Mouse (Mus musculus) left cerebral cortex, postnatal 10 days (tissue): ENCODE measurements around the gene Wbp2nl. TPM values are rescaled to one million over a fixed set of nuclear protein-coding genes. Genes with fewer than 3 reads are reported as not detected.

Experiments used
- DNase-seq, 2 experiments: peaks; one replicate each; pipeline ENCODE4 v3.0.0; 2021 to 2022; ENCODE audit warnings: low spot score in 2 of 2, mixed read lengths in 1 of 2; ENCODE audit errors: extremely low spot score in 1 of 2
- intact Hi-C: fragments of 180-260 bp; cut with DNase I; formaldehyde crosslinking; loops from one replicate; pipeline ENCODE4 v1.15.1; 2025
- total RNA-seq, 2 experiments: library from RNA; stranded (reverse); gene quantifications; 2 replicates each; pipeline ENCODE4 v1.2.3; 2021

The Wbp2nl gene
- total RNA-seq, 2 experiments from 2014 or later = not detected

DNA sequence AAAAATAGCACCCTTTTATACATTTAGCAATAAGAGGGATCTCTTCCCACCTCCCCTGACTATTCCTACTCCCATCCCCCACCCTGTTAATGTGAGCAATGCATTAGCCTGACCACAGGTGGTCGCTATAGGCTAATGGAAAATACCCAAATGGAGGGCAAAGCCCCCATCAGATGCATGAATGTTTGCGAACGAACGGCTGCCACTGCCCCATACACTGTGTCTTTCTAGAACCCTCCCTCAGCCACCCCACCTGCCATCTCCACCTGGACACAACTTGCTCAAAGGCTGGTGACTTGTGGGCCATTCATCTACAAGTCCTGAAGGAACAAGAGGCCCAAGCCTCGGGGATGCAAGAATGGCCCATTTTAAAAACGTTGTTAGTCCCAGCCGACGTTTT is 4.7 kb upstream of the Wbp2nl start:
- DNase-seq = peak in 1 of 2 experiments; percentile 36
- intact Hi-C loops = no loop called here

DNA sequence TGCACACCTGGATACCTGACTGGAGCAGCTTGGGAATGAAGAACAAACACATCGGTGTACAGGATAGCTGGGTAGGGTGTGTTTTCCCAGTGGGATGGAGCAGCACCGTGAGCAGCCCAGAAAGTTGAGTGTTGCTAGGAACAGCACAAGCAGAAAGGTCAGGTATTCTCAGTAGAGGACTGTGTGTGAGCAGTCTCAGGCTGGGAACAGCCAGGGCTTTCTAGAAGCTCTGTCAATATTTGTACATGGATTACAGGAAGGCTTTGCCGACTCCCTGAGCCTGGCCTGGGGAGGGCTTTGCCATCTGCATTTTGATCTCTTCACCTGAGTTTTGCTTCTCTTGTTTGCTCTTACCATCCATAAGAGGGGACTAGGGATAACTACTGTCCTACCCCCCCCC is 8.4 kb downstream of the Wbp2nl start:
- no peak for DNase-seq
- intact Hi-C loops = no loop called here

GRCm38 (mm10) chr15:82308416-82308815 is 9.7 kb downstream of the Wbp2nl start:
- DNase-seq = no peak
- intact Hi-C loops = no loop called here

GRCm38 (mm10) chr15:82317839-82318238 is 19.1 kb downstream of the Wbp2nl start:
- DNase-seq = no peak
- intact Hi-C loops = no loop called here

- no peak for DNase-seq
- intact Hi-C loops = no loop called here
Observed at GRCm38 (mm10) chr15:82319613-82320012, 20.9 kb downstream of the Wbp2nl start.

- DNase-seq = no peak
- intact Hi-C loops = no loop called here
Observed at GRCm38 (mm10) chr15:82322195-82322594, 23.4 kb downstream of the Wbp2nl start.

GRCm38 (mm10) chr15:82325382-82325781 is 26.6 kb downstream of the Wbp2nl start:
- no peak for DNase-seq
- intact Hi-C loops = no loop called here

DNA sequence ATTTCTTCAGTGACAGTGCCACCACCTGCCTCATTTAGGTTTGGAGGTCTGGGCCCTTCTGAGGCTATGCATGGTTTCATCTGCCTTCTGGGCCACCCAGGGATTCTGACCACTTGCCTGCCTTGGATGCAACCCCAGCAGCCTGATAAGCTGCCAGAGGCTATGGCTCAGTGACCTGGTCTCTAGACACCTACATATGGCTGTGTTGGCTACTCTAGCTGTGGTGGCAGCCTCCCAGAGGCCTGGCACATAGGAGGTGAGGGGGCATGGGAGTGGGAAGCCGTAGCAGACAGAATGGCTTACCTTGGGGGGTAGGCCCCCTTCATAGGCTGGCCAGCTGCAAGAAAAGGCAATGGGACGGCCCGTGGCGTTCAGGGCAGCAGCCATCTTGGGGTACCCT is 36.4 kb downstream of the Wbp2nl start:
- no peak for DNase-seq
- intact Hi-C loops = no loop called here

DNA sequence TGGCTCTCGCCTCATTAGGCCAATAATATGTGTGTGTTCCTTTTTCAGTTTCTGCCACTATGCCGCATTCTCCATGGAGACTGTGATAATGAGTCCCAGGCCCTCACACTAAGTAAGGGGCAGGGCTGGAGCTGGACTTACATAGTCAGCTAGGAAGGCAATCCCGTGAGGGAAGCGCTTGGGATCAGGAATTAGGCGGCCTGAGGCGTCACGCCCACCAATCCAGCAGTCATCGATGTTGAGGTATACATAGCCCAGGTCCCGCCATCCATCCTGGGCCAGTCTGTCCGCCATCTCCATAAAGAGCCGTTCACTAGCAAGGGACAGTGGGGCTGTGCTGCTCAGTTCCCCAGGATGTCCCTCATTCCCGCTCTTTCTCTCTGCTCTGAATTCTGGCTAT is 37.9 kb downstream of the Wbp2nl start:
- no peak for DNase-seq
- intact Hi-C loops = no loop called here

GRCm38 (mm10) chr15:82337875-82338274 is 39.1 kb downstream of the Wbp2nl start:
- no peak for DNase-seq
- intact Hi-C loops = no loop called here

DNA sequence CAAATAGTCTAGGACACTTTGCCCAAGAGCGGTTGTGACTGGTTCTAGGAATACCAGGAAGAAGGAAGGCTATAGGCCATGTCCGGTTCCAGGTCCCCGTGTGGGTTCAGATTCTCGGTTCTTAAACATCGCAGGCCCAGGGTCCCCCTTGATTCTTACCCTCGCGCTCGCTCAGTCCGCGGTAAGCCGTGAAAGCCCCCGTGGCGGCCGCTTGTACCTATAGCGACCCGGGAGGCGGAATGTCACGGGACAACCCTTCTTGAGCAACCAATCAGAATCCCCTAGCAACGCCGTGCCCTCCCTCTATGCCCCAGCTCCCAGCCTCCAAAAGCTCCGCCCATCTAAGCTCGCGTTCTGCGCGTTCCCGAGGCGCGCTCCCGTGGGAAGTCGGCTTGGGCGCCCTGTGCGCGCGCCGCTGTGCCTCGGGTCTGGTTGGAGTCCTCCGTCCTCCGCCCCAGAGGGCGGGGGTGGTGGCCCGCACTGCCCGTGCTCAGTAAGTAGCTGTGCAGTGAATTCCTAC is 39.9 kb downstream of the Wbp2nl start, which contains the start of the genes Naga, Pheta2 and Smdt1:
Naga (minus strand) TSS at position 333 of the 520 bp plus-strand sequence.
Pheta2 (plus strand) TSS at position 350 of the 520 bp plus-strand sequence.
Smdt1 (plus strand) TSS at position 367 of the 520 bp plus-strand sequence.
- peak; percentile 92 to 97 for DNase-seq
- intact Hi-C loops = no loop called here

- intact Hi-C loops = no loop called here
Observed at GRCm38 (mm10) chr15:82339150-82339549, 40.4 kb downstream of the Wbp2nl start.

DNA sequence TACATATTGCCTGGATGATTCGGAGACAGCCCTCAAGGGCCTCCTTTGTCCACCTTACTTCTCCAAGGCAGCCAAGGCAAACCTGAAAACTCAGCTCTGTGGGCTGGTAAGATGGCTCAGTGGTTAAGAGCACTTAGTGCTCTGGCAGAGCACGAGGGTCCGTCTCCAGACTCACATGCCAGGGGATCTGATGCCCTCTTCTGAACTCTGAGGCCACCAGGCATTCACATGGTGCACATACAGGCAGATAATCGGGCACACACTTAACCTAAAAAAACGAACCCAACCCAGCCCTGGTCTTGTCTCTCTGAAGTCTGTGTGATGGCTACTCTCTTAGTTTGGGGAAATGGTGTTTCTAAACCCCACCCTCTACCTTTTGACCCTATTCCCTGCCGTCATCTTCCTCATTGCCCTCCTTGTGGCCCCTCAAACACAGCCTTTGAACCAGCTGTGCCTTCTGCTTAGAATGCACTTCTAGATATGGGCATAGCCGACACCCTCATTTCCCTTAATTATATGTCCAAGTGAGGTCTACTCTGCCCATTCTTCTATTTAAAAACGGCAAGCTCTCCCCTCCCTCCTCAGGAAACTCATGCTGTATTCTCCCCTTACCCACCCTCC is 41.0 kb downstream of the Wbp2nl start:
- DNase-seq = no peak
- intact Hi-C loops = no loop called here

More at GRCm38 (mm10) chr15:82339150-82339549, 40.4 kb downstream of the Wbp2nl start:
- DNase-seq = no peak

DNA sequence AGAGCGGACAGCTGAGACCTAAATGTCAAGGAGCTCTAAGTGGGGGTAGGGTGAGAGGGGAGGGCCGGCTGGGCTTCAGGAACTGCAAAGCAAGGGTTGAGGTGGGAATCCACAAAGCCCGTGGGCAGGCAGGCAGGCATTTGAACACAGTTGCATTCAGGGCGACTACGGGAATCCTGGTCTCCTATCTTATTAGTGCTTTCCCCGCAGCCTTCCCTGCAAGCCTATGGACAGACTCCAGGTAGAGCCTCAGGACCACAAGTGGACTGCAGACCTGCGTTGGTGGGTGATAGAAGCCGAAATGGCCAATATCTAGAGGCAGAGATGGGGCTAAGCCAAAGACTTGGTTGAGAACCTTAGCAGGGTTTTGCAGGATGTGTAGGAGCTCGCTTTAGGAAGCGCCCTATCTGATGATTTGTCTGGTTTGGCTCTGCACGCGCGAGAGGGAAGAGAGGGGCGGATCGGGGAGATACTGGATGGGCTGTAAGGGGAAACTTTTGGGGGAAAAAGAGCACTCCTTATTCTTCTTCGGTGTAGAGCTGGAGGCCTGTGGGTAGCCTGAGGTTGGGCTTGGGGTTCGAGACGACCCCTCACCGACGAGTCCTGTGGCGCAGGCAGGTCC is 41.8 kb downstream of the Wbp2nl start:
- intact Hi-C loops = no loop called here
- DNase-seq = no peak

DNA sequence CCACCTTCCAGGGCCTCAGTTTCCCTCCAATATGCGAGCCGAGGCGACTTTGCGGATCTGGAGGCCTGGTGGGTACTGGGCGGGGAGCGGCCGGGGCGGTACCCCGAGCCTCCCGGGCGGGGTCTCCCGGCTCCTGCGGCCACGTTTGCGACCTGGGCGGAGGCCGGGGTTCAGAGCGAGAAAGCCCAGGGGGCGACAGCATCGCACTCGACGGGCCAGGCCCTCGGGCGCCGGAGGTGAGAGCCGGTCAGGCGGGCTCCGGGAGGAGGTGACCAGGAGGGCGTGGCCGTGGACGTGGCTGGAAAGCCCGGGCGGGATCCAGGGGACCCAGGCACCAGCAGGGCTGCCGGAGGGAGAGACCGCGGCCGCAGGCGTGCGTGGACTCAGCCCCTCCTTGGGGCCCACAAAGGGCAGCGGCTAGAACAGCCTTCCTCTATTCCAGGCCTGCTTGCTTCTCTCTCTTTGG is 42.3 kb downstream of the Wbp2nl start:
- DNase-seq = peak in 1 of 2 experiments; percentile 73
- intact Hi-C loops = no loop called here

DNA sequence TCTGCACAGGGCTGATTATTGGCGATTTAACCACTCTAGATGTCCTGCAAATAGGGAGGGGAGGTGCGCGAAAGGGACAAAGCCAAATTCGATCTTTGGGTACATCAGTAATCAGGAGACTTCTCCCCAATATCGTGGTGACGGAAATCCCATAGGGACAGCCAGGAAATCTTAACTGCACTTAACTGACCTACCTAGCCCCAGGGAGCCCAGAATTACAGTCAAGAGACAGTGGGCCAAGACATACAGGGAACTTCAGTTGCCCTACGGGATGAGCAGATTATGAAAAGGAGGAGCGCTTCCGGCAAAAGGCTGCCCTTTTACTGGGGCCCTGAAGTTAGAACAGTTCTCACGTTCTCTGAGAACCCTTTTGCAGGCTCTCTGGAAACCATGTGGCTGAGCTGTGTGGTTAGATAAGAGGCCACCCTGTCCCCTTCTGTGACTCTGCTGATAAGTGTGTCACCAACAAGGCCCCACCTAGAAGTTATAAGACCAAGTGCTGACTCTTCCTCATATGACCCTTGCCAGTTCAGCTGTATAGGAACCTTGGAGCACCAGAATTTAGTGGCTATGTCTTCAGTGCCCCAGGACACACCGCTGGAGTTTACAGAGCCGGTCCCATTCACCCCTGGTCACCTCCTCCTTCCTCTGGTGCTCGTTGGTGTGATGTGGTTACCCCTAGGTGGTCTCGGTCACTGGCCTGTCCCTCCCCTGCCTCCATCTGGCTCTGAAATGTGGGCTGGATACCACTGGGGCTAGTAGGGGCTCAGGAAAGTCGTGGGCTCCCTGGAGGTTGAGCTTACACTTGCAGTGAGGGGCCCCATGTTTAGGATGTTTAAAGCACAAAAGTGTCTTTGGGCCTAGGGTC is 43.2 kb downstream of the Wbp2nl start:
- intact Hi-C loops = no loop called here

GRCm38 (mm10) chr15:82342543-82342935 is 43.8 kb downstream of the Wbp2nl start:
- DNase-seq = no peak
- intact Hi-C loops = no loop called here

More for the DNA sequence above, 43.2 kb downstream of the Wbp2nl start:
- DNase-seq = no peak

DNA sequence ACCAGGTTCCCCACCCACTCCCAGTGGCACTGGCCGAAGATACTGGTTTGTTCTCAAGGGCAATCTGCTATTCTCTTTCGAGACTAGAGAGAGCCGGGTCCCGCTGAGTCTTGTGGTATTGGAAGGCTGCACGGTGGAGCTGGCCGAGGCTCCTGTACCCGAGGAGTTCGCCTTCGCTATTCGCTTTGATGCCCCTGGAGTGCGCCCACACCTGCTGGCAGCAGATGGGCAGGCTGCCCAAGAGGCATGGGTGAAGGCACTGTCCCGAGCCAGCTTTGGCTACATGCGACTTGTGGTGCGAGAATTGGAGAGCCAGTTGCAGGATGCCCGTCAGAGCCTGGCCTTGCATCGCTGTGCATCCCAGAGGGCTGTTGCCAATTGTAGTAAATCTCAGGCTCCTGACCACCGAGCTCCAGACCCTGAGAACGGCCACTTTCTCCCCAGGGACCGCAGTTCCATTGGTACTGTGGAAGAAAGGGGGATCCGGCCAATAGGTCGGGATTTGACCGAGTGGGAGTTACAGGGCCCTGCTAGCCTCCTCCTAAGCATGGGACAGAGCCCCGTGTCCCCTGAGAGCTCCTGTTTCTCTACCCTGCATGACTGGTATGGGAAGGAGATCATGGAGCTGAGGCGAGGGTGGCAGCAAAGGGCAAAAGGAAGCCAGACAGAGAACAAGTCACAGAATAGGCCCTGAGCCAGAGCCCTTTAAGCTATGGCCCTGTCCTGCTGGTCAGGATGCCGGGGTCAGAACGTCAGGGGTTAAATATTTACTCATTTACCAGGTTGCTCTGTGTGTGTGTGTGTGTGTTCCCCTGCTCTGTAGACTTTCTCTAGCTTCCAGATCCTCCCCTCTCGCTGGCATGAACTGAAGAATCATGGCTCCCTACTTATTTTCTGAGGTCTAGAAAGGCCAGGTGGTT is 44.9 kb downstream of the Wbp2nl start:
- DNase-seq = no peak
- intact Hi-C loops = no loop called here
